Mouse (Mus musculus): Measurements from ENCODE around the gene Col20a1. TPM values are rescaled to one million over a fixed set of nuclear protein-coding genes. Genes with fewer than 3 reads are reported as not detected.

Col20a1 gene
- polyA plus RNA-seq, 1 experiment from 2014 or later: 0.93 TPM

DNA sequence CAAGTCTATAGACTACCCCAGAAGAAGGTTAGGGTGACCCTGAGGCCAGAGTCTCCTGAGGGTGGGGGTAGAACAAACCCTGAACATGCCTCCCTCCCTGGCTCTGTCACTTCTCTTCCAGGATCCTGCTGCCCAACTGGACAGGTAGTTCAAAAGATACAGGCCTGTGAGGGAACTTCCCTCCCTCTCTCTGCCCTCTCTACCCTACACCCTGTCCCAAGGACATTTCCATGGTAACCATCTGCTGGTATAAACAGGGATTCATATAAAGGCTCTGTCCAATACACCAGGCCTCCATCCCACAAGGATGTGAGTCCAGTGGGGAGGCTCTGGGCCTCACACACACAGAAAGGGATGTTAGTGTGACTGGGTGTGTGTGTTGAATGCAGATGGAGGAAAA is 56.0 kb downstream of the Col20a1 start:
- ATAC-seq (ENCODE audit: insufficient number of reproducible peaks, insufficient read depth, low FRiP score, low TSS enrichment, low read depth): no peak
- no peaks in the 10 kb centered on the region for H3K9me3 ChIP-seq

DNA sequence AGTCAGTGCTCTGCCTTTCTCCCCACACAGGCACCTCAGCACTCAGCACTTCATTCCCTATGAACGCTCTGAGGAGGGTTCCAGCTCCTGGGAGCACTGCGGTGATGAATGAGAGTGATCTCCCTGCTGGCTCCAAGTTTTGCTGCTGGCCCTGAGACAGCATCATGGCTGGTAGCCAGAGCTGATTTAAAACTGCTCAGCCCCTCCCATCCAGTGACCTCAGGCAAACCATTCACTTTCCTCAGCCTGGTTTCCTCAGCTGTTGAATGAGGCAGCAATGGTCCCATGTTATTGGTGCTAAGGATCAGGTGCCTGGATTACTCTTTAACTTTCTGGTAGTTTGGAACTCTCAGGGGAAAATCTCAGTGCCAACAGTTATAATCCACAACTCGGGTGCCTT is 57.1 kb downstream of the Col20a1 start, which contains the start of gene Chrna4:
Gene Chrna4, minus strand, starts transcription at position 110 of the 400 bp plus-strand sequence.
- H3K27me3 ChIP-seq: peaks cover 47% of the 10 kb centered on the region
- H3K4me3 ChIP-seq: no peak within 1 kb of the TSS
- no peak for ATAC-seq (ENCODE audit: insufficient number of reproducible peaks, insufficient read depth, low FRiP score, low TSS enrichment, low read depth)
- no peak within 1 kb of the TSS for H3K27ac ChIP-seq
- no peak within 1 kb of the TSS for H3K4me2 ChIP-seq
- no peaks in the 10 kb centered on the region for H3K9me3 ChIP-seq
- peaks cover 11% of the 10 kb centered on the region for H3K4me1 ChIP-seq
- no peak within 1 kb of the TSS for H3K9ac ChIP-seq
- H3K36me3 ChIP-seq: no peaks in the 10 kb centered on the region
- WGBS: 47% methylated on average over 3 of the region's 3 CpGs

More for the DNA sequence above, 56.0 kb downstream of the Col20a1 start:
- H3K27ac ChIP-seq: no peak overlapping the region
- H3K36me3 ChIP-seq: no peaks in the 10 kb centered on the region
- H3K4me3 ChIP-seq: no peak overlapping the region
- H3K27me3 ChIP-seq: peaks cover 57% of the 10 kb centered on the region
- H3K4me1 ChIP-seq: peaks cover 18% of the 10 kb centered on the region
- no peak overlapping the region for H3K9ac ChIP-seq
- H3K4me2 ChIP-seq: no peak overlapping the region

DNA sequence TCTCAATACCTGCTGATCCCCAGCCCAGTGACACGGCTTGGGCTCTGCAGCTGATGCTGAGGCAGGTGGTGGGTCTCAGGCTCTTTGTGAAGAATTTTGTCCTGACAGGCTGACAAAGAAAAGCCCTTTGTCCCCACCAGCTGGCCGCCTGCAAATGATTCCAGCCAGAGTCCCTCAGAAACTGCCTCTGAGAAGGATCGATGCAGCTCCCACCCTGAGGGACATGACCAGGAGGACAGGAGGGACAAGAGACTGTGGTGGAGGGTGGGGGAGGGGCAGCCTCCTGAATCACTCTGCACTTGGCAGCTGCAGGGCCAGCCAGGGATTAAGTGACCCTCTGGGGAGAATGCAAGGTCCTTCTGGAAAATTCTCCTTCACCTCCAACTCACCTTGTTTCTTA is 57.7 kb downstream of the Col20a1 start:
- WGBS: 0% methylated on average over 3 of the region's 3 CpGs
- H3K36me3 ChIP-seq: no peaks in the 10 kb centered on the region
- peaks cover 7% of the 10 kb centered on the region; the same call in 1 of the 2 replicates for H3K4me1 ChIP-seq
- no peak overlapping the region for H3K4me3 ChIP-seq
- no peak overlapping the region for H3K4me2 ChIP-seq
- H3K9me3 ChIP-seq: no peaks in the 10 kb centered on the region
- no peak overlapping the region for H3K27ac ChIP-seq
- ATAC-seq (ENCODE audit: insufficient number of reproducible peaks, insufficient read depth, low FRiP score, low TSS enrichment, low read depth): no peak
- no peak overlapping the region for H3K9ac ChIP-seq
- peaks cover 41% of the 10 kb centered on the region for H3K27me3 ChIP-seq

DNA sequence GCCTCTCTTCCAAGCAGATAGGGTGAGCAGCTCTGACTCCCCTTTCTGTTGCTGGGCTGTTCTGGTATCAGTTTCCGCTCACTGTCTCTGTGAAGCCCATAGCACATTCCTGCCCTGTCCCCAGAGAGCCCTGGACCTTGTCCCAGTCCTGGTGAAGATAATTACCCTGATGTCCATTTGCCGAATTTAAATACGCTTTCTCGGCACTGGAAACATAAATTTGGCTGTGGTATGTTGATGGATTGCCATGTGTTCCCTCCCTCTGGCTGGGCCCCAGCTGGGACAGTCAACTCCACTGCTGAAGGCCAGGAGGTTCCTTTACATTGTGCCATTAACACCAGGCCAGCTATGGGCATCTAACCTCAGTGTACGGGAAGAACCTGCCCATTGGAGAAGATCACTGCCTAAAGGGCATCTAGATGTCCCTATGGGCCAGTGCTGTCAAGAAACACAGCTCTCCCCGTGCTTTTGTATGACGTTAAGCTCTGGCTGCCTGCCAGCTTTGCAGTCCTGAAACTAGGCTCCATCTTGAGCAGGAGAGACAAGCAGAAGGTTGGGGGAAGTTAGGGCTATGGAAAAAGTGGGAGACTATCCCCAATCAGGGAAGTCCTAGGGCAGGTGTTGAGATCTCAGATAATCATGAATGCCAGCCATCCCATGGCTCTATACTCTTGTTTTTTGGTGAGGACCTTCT is 62.1 kb downstream of the Col20a1 start:
- no peak overlapping the region for H3K4me2 ChIP-seq
- H3K36me3 ChIP-seq: no peaks in the 10 kb centered on the region
- H3K9ac ChIP-seq: no peak overlapping the region
- H3K4me3 ChIP-seq: no peak overlapping the region
- no peaks in the 10 kb centered on the region for H3K9me3 ChIP-seq
- no peak for ATAC-seq (ENCODE audit: insufficient number of reproducible peaks, insufficient read depth, low FRiP score, low TSS enrichment, low read depth)
- H3K27ac ChIP-seq: no peak overlapping the region
- no peaks in the 10 kb centered on the region; the same call in 1 of the 2 replicates for H3K27me3 ChIP-seq
- WGBS: 64% methylated on average over 7 of the region's 7 CpGs
- no peaks in the 10 kb centered on the region for H3K4me1 ChIP-seq

DNA sequence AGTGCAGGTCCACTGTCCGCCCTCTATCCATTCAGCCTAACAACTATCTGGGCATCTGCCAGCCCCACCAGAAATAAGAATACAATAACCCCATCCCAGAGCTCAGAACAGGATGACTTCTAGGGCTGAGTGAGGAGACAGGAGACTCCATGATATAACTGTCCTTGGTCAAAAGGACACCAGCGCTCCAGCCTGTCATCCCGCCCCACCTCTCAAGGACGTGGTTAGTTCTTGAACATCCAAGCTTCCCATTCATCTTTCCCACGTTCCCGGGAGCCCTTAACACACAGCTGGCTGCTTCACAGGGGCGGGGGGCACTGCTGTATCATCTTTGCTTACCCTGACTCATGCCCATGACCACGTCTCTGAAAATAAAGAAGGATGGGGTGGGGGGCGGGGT is 62.7 kb downstream of the Col20a1 start:
- 79% methylated on average over 9 of the region's 9 CpGs for WGBS
- ATAC-seq (ENCODE audit: insufficient number of reproducible peaks, insufficient read depth, low FRiP score, low TSS enrichment, low read depth): no peak
- no peak overlapping the region for H3K9ac ChIP-seq
- H3K4me1 ChIP-seq: no peaks in the 10 kb centered on the region
- no peak overlapping the region for H3K4me2 ChIP-seq
- no peaks in the 10 kb centered on the region for H3K36me3 ChIP-seq
- no peaks in the 10 kb centered on the region; the same call in 1 of the 2 replicates for H3K27me3 ChIP-seq
- H3K9me3 ChIP-seq: no peaks in the 10 kb centered on the region
- H3K27ac ChIP-seq: no peak overlapping the region
- H3K4me3 ChIP-seq: no peak overlapping the region

- Histone ChIP-seq H3K36me3 (no peaks in the 10 kb centered on the region), H3K9ac (no peak overlapping the region), H3K4me2 (no peak overlapping the region), H3K9me3 (no peaks in the 10 kb centered on the region), H3K4me3 (no peak overlapping the region), H3K27me3 (no peaks in the 10 kb centered on the region; the same call in 1 of the 2 replicates), H3K27ac (no peak overlapping the region), H3K4me1 (no peaks in the 10 kb centered on the region)
- 78% methylated on average over 1 of the region's 1 CpGs for WGBS
- ATAC-seq (ENCODE audit: insufficient number of reproducible peaks, insufficient read depth, low FRiP score, low TSS enrichment, low read depth): no peak
Observed at GRCm38 (mm10) chr2:181052171-181052570, 65.8 kb downstream of the Col20a1 start.

- Histone ChIP-seq H3K27me3 (peaks cover 9% of the 10 kb centered on the region), H3K27ac (no peak overlapping the region), H3K4me1 (0 out of 2 replicates have a peak, but pooled peaks cover 3% of the 10 kb centered on the region), H3K4me2 (no peak overlapping the region), H3K4me3 (no peak overlapping the region), H3K36me3 (no peaks in the 10 kb centered on the region), H3K9me3 (no peaks in the 10 kb centered on the region), H3K9ac (no peak overlapping the region)
- no peak for ATAC-seq (ENCODE audit: insufficient number of reproducible peaks, insufficient read depth, low FRiP score, low TSS enrichment, low read depth)
- 54% methylated on average over 8 of the region's 8 CpGs for WGBS
Observed at GRCm38 (mm10) chr2:181057341-181057740, 71.0 kb downstream of the Col20a1 start.

GRCm38 (mm10) chr2:181058193-181058592 is 71.9 kb downstream of the Col20a1 start:
- Histone ChIP-seq H3K9me3 (no peaks in the 10 kb centered on the region), H3K9ac (no peak overlapping the region), H3K4me2 (no peak overlapping the region), H3K4me3 (no peak overlapping the region), H3K4me1 (0 out of 2 replicates have a peak, but pooled peaks cover 3% of the 10 kb centered on the region), H3K36me3 (no peaks in the 10 kb centered on the region), H3K27me3 (peaks cover 9% of the 10 kb centered on the region), H3K27ac (no peak overlapping the region)
- WGBS: 36% methylated on average over 3 of the region's 3 CpGs
- no peak for ATAC-seq (ENCODE audit: insufficient number of reproducible peaks, insufficient read depth, low FRiP score, low TSS enrichment, low read depth)

DNA sequence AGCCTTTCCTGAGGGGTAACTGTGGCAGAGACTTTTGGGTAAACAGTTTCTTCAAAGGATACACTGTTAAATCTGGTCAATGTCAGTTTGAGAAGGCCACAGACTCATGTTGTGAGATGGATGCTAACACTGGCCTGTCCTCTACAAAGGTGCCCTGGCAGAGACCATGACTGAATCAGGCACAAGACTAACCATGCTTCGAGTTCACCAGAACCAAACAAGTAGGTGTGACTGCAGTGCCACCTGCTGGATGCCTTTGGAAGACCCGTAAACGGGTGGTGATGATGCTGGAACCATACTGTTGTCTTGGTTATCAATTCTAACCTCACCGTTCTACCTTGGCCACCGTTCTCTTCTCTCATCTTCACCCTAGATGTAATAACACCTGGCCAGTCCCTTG is 73.8 kb downstream of the Col20a1 start:
- Histone ChIP-seq H3K36me3 (no peaks in the 10 kb centered on the region), H3K9ac (no peak overlapping the region), H3K4me1 (0 out of 2 replicates have a peak, but pooled peaks cover 3% of the 10 kb centered on the region), H3K4me2 (no peak overlapping the region), H3K4me3 (no peak overlapping the region), H3K27me3 (peaks cover 9% of the 10 kb centered on the region; the same call in 1 of the 2 replicates), H3K27ac (no peak overlapping the region), H3K9me3 (no peaks in the 10 kb centered on the region)
- 15% methylated on average over 5 of the region's 5 CpGs for WGBS
- no peak for ATAC-seq (ENCODE audit: insufficient number of reproducible peaks, insufficient read depth, low FRiP score, low TSS enrichment, low read depth)

DNA sequence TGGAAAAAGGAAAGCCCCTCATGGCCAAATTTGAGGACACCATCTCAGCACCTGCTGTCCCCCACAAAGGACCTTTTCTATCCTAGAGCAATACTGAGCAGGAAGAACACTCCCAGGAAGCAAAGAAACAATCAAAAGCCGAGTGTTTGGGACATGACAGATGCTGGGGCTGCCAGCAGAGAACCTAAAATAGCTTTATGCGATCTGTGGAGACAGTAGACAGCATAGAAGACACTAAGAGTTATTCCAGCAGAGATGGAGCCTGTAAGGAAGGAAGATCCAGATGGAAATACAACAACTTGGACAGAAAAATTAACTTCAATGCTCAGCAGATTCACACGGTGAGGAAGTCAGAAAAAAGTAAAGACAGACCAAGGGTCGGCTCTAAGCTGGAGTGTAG is 79.5 kb downstream of the Col20a1 start:
- 56% methylated on average over 4 of the region's 4 CpGs for WGBS
- Histone ChIP-seq H3K4me2 (no peak overlapping the region), H3K27ac (no peak overlapping the region), H3K9ac (no peak overlapping the region), H3K36me3 (no peaks in the 10 kb centered on the region), H3K4me1 (no peaks in the 10 kb centered on the region), H3K9me3 (no peaks in the 10 kb centered on the region), H3K4me3 (no peak overlapping the region), H3K27me3 (peaks cover 7% of the 10 kb centered on the region; the same call in 1 of the 2 replicates)
- no peak for ATAC-seq (ENCODE audit: insufficient number of reproducible peaks, insufficient read depth, low FRiP score, low TSS enrichment, low read depth)

All from embryonic facial prominence, embryonic 13.5 days (tissue).